Mouse (Mus musculus) spleen, adult 12 weeks (tissue): ENCODE results near the gene Fam198a.
"Not testable (repeated sequence)": the region's sequence is repeated elsewhere in the genome, so short reads cannot be mapped to it uniquely, and the experiment has no call there.

Experiments used
- DNase-seq: peaks from one replicate; pipeline ENCODE4 v3.0.0; 2022; ENCODE audit warnings: low spot score

The Fam198a gene

DNA sequence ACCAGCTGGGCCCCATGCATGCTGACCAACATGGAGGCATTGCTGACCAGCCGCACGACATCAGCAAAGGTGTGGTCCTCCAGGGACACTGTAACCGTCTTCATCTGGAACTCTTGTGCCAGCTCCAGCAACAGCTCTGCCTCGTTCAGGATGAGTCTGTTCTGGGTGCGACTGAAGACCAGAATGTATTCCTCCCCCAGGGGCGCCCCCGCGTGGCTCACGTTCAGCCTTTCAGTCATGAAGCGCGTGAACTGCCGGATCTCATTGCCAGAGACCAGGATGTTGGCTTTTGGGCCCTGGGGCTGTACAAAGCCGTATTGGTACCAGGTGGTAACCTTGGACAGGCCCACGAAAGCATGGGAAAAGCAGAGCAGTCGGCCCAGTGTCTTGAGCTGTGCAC, 31.9 kb downstream of the Fam198a start:
- DNase-seq: no peak

DNA sequence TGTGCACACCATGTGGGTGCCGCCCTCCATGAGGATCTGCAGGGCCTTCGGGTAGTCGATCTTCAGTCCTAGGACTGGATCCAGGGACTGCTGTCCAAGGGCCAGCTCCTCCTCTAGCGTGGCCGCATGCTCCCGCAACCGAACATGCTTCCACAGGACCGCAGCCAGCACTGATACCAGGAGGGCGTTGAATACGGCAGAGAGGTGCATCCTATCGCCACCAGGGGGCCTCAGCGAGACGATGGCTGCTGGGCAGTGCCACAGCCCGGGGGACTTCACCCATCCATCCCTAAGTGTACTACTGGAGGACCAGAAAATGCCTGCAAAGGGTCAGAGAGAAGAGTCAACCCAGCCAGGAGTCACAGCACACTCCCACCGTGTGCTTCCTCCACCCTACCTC, 32.7 kb downstream of the Fam198a start:
- no peak for DNase-seq

DNA sequence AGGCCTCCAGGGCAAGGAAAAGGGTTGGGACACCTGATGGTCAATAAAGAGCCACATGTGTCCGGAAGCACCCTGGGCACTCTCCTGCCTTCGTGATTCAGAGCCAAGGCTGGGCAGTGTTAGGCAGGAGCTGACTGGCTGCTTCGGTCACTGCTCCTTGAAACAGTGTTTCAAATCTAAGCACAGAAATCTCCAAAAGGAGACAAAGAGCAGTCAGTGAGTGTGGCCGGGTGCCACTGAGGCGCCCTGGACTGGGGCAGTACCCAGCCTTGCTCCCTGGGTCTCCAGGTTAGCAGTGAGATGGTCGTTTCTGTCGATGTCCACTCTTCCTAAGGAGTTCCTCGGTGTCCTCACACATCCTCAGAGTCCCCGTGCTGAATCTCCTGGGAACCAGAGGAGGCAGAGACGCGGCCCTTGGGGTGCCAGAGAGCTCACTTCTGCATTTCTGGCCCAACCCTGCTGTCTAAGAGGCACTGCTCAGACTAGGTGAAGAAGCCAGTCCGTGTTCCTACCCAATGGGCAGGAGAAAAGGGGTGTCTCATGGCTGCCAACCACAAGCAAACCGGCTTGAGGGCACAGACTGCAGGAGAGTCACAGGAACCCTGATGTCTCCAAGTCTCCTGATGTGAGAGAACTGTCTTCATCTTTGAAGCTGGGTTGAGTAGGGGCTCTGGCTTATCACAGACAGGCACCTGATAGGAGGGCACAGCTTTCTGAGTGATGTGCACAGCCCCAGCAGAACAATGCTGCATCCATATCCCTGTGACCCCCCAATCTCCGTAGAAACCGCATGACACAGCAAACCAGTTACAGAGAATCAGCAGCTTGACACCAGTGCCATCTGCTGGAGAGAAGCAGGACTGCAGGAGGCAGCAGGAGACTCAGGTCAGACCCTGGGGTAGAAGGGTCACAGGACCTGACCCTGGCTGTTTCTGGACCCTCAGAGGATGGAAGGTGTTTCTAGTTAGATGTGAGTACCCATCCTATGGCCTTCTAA, 34.0 kb downstream of the Fam198a start:
- DNase-seq: peak; percentile 40

DNA sequence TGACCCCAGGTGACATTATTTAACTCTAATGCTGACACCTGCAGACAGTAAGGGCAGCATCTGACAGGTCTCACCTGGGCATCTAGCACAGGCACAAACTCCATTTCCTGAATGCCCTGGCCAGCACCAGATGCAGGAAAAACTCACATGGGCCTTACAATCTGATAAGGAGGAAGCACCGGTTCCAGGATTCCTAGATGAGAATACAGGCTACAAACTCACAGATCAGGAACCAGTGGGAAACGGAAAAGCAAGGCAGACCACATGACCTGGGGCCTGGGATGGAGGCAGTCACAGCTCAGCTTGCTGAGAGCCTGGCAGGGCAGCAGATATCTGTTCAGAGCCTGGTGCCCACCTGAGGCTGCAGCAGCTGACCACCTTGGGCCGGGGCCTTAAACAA, 38.1 kb downstream of the Fam198a start:
- no peak for DNase-seq

DNA sequence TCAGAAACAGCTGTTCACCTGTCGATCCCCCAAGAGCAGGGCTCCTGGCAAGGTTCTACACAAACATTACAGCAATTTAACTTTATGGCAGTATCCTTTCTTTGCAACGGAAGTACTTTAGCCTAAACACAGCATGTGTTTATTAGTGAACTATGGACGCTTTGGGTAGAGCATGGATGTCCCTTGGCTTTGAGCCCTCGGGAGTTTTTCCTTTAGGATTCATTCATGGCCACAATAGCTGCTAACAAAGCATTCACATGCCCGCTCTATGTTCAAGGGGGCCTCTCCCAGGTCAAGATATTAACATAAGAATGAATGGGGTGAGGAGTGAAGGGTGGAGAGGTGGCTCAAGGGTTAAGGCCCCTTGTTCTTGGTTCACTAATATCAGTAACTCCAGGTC, 38.7 kb downstream of the Fam198a start:
- DNase-seq: no peak

DNA sequence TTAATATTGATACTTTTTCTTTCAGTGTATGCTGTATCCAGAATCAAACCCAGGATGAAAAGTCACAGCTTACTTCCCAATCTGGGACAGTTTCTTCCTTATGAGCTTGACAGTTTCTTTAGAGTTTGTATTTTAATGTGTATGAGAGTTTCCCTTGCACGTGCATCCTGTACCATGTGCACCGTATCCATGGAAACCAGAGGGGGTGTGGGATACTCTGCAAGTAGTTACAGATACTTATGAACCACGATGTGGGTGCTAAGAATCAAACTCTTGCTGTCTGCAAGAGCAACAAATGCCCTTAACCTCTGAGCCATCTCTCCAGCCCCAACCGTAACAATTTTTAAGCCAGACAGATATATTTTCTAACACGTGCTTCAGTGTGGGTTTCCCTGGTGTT, 40.3 kb downstream of the Fam198a start:
- DNase-seq: no peak

DNA sequence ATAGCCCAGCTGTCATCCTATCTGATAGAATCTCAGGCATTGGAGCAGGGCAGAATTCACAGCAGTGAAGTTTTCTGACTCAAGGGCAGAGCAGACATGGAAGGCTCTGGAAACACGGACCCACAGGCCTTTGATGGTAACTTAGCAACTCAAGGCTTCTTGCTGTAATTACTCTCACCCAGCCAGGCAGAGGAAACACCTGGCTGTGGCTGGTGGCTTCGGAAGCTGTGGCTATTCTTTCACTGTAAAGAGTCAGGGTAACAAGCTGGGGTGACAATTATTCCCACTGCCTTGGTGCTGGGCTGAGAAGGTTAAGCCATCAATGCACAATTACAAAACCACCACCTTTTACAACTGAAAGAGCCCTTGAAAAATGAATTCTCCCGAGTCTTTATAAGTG, 42.3 kb downstream of the Fam198a start:
- DNase-seq: no peak

DNA sequence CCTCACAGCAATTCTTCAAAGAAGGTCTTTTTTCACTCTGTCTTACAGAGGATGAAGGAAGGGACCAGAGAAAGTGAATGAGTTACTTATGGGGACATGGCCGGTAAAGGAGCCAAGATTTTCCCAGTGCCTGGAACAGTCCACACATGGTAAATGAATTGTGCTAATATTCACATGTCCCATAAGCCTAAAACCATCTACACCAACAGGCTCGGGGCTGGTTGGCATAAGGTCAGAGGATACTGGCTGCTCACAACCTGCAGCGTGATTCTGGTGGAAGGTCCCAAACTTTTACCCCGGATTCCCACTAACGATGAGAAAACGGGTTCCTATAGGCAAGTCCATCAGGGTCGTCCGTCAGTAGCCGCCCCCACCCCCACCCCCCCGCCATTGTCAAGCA, 44.3 kb downstream of the Fam198a start:
- DNase-seq: no peak

DNA sequence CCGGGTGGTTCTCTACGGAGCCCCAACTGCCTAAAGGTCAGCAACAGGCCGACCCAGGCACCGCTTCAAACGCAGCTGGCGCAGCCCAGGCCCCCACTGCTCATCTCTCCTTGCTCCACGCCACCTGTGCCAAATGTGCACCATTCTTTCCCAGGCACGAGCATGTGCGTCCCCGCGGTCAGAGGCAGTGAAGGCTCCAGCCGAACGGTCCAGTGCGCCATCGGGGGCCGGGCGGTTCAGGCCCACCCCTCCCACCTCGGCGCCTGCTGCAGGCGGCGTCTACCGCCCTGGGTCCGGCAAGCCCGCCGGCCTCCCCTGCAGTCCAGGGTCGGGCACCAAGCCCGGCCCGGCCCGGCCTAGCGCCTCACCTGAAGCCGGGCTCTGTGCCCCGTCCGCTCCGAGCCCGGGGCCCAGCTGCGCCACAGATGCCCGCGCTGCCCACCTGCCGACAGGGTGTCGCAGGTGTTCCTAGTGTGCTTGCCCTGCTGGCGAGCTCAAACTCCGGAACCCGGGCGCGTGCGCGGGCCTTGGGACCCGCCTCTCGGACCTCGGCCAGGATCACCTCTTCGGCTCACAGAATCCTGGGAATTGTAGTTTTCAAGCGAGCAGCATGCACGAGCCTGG, 44.8 kb downstream of the Fam198a start:
- DNase-seq: no peak

DNA sequence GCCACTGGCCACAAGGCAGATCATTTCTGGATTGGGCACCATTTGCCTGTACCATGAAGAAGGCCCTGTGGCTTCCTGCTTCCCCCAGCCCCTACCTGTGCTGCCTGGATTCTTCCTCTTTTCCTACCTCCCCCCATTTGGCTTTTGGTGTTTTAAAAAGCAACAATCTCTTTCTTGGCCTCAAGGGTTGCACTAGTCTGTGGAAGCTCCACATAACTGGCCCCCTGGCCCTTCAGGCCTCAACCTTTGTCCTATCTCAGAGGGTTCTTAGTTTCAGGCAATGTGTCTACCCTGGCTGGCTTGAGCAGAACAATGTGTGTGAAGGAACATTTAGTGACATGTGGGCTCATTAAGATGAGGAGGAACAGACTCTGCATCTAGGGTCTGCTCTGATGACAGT, 46.2 kb downstream of the Fam198a start, which contains the start of gene Pomgnt2:
Gene Pomgnt2, minus strand, starts transcription at position 101 of the 400 bp plus-strand sequence.
- DNase-seq: no peak

DNA sequence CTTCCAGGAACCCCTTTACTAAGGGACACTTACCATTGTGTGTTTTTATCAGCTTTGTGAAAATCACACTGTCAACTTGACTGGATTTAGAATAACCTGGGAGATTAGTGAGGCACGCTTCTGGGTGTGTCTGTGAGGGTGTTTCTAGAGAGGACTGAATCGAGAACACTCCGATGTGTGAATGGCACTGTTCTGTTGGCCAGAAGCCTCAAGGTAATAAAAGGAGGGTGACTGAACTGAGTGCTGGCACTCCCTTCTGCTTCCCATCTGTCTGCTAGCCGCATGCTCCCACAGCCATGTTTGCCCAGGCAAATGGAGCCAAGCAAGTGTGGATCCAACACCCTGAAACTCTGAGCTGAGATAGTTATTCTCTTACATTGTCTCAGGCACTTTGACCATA, 47.2 kb downstream of the Fam198a start:
- no peak for DNase-seq

DNA sequence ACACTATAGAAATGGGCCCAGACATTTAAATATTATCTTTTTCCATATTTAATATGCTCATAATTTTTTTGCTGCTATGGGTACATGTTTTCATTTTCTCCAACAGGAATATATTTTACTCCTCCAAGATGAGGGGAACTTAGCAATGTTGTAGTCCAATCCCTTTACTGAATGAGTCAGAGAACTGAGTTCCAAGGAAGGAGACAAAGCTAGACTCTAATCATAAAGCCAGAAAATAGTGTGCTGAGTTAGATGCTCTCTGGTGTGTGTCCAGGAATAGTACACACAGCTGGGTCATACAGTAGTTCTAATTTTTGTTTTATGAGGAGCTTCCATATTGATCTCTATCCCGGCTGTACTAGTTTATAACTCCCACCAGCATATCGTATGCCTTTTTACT, 55.4 kb downstream of the Fam198a start:
- no peak for DNase-seq

DNA sequence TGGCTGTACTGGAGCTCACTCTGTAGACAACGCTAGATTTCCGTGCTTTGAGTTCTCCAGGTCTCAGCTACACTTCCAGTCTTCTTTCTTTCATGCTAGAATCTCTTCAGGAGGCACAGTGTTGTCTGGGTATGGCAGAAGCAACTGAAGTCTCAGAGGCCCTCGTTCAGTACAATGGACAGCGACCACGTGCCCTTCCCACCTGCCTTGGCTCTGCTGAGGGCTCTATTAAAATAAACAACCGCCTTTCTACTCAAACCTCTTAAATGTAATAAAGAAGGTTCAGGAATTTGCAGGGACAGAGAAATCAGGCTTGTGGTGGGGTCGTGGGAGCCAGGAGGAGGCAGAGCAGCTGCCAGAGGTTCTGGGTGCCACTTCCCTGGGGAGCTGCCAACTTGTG, 55.8 kb downstream of the Fam198a start:
- DNase-seq: no peak

DNA sequence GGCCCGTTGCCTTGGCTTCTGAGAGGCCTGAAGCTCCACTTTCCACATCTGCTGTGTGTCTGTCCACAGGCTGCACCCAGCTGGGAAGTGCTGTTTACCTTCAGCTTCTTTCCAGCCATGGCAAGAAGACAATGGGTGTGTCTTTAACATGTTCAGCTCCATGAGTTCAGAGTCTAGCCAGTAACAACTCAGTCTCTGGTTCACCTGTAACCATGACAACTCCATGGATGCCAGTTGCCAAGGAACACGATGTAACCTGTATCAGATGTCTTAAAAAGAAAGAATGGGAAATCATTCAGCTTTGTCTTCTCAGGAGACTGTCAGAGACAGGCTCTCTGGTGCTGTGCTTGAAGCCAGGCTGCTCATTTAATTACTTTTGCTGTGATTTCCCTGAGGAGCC, 58.1 kb downstream of the Fam198a start:
- no peak for DNase-seq

DNA sequence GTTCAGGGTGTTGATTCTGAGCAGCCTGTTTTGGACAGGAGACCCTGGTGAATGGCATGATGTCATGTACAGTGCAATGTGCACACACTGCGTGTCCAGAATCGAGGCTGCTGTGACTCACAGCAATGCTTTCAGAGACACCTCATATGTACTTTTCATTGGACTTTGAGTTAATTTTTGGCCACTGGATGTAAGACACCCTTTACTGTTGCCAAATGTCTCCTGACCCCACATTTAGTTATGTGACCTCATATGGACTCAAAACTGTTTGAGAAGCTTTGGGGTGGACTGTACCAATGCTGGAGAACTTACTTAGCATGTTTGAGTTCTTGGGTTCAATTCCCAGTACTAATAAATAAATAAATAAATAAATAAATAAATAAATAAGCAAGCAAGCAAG, 60.0 kb downstream of the Fam198a start:
- no peak for DNase-seq

DNA sequence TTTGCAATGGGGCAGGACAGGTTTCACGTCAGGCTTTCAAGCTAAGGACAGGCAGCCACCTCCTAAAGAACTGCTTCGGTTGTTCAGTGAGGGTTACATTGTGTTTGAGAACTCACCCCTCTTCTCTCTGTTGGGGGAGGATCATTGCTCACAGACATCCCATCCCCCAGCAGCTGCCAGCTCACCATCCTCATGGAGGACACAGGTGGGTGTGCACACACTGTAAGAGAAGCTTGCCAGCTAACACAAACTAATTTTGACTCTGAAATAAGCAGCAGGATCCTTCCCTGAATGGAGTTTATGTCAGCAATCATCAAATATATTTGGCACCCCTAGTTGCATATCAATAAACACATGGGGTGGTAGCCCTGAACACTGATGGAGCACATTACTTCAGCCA, 62.0 kb downstream of the Fam198a start:
- no peak for DNase-seq

DNA sequence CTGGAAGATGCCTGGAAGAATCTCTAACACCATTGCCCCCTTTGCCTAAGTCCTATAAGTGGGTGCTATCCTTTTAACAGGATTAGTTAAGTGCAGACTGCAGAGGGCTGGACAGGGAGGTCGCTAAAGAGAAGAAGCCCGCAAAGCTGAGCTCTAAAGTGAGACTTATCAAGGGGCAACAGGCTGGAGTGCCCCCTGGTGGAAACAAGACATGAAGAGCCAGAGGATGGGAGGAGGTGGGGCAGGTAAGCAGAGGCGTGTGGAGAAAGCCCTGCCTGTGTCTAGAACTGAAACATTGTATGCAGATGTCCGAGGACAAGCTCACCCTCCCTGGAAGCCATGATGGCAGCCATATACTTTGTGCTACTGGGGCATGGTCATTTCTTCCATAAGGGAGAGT, 62.8 kb downstream of the Fam198a start:
- no peak for DNase-seq

DNA sequence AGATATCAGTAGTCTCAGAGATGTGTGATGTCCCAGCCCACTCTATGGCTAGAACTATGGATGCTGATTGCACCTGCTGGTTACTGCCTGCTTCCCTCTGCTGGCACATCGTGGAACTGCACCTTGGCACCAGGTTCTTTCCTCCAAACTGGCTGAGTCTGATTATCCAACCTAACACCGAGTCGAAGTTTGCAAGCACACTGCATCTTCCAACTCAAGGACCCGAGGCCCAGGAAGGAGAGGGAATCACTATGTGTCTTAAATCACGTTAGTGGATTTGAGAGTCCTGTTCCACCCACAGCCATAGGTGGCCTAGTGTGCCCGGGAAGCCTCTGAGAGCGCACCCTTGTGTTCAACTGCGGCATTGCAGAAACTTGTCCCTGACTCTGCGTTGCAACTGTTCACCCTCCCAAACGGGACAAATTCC, 63.5 kb downstream of the Fam198a start:
- DNase-seq: peak; percentile 66

DNA sequence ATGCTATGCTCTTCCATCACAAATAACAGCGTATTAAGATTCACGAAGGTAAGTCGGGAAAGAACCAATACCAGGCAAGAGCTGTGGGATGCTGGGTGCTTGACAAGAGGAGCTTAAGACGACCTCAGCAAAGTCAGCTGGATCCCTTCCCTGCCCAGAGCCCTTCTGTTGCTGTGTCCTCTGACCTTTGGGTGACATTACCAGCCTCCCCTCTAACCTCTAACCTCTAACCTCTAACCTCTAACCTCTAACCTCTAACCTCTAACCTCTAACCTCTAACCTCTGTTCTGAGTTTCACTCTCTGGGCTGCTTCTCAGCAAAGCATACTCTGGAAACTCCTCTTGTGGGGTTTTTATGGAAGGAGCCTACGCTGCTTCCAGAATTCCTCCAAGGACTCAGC, 67.3 kb downstream of the Fam198a start:
- no peak for DNase-seq

DNA sequence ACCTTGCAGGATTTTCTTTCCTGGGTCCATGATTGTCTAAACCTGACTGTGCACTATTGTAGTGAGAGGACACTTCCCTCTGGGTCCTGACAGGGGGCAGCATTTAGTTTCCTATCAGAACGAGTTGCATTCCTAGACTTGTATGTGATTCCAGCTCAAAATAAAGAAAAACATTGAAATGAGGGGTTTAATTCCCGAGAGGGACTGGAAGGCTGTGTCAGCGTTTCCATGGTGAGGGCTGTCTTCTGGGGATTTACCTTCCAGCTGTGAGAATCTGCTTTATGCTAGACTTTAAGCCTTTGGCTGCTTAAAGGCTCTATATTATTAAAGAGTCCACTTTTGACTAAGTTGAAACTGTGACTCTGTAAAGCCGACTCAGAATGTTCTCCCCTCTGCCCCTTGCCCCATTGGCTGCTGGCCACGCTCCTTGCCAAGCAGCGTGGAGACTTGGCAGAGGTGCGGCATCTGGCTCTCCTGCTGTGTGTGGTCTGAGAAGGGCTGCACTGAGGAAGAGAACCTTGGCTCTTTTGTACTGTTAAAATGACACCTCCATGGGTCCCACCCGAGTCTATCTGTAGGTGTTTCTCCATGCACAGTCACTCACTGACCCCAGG, 68.1 kb downstream of the Fam198a start:
- DNase-seq: no peak

DNA sequence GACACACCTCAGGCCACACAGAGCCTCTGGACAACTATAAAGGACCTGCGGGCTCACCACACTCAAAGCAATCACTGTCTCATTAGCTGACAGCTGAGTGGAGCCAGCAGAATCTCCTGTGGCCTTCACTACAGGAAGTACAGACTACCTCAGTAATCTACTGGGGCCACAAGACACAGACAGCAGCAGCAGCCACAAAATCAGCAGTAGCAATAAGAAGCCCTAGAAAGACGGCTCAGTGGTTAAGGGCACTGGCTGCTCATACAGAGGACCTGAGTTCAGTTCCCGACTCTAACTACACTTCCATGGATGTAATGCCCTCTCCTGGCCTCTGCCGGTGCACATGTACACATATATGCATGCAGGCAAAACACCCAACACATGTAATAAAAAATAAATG, 69.5 kb downstream of the Fam198a start:
- no peak for DNase-seq

DNA sequence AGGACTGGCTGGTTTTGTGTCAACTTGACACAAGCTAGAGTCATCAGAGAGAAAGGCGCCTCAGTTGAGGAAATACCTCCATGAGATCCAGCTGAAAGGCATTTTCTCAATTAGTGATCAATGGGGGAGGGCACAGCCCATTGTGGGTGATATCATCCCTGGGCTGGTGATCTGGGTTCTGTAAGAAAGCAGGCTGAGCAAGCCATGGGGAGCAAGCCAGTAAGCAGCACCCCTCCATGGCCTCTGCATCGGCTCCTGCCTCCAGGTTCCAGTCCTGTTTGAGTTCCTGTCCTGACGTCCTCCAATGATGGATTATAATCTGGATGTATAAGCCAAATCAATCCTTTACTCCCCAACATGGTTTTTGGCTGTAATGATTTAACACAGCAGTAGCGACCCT, 70.4 kb downstream of the Fam198a start:
- DNase-seq: not testable (repeated sequence)

DNA sequence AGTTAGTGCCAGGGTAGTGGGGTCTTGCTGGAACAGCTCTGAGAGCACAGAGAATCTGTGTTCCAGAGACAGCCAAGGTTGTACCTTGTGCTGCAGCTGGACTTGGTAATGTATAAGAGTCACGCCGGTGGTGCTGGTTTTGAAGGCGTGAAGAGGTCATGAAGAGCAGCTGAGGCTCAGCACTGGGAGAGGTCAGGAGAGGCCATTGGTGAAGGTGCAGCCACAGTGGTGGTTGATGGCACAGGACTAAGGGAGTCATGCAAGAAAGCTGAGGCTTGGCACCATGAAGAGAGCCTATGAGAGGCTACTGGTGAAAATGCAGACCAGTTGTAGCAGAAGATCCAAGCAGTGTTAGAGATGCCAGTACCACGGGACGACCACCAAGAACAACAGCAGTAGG, 70.8 kb downstream of the Fam198a start:
- no peak for DNase-seq
